Mouse (Mus musculus): ENCODE results near the gene Ssbp2.

Gene Ssbp2

DNA sequence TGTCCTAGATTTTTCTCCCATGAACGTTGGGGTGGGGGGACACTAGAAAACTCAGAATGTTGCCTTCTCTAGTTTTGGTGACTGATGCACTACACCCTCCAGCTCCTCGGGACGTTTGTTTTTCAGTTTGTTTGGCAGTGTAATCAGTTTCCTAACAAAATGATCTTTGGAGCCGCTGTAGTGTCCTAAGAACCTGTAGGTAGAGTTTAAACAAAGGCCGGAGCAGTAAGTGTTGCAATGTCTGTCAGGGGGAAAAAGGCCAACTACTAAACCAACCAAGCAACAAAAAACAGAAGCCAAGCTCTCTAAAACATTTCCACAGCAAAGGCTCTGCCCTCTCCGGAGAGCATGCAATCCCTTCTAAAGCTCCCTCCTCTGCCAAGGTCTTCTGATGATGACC is 280.8 kb downstream of the Ssbp2 start:
- DNase-seq, result no peak

DNA sequence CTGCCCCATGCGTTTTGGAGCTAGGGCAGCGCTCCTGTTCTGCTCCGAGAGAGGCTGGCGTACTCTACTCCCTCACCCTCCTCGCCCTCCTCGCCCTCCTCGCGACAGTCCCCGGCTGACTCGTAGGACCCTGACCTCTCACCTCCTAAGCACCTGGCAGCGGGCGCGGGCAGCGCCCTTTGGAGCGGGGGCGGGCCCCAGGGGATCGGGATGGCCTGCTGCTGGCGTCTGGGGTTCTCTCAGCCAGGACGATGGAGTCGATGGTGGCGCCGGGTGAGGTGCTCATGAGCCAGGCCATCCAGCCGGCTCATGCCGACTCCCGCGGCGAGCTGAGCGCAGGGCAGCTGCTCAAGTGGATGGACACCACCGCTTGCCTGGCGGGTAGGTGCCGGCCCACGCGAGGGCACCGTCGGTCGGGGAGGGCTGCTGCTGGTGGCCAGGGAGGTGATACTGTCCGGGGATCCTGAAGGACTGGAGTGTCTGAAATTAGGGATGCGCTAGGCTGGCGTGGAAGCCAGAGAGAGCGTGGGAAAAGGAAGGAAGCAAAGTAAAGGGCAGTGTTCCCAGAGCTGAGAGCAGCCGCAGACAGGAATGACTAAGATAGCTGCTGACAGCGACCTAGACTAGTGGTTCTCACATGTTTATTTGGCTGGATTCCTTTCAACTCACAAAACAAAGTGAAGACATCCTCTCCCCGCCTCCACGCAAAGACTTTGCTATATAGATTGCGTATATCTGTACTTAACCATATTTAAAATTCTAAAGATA is 281.4 kb downstream of the Ssbp2 start, which contains the start of gene Acot12:
TSS of gene Acot12 (plus strand) at position 233 of the 768 bp plus-strand sequence.
- DNase-seq, result no peak

DNA sequence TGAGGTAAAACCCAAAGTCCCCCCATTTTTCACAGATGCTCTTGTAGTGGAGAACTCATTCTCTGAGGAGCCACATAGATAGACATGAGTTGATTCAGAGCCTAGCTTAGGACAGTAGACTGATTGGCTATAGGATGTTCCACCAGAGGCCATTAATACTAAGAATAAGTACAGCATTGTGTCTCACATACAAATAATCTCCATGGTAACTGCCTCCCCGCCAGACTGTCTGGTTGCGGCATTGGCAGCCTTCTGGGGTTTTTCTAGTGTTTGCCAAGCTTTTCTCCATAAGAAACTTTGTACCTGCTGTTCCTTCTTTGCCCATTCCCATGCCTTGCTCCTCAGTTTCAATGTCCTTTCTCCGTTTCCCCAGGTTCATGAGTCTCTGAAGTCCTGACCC is 283.1 kb downstream of the Ssbp2 start:
- no peak for DNase-seq

DNA sequence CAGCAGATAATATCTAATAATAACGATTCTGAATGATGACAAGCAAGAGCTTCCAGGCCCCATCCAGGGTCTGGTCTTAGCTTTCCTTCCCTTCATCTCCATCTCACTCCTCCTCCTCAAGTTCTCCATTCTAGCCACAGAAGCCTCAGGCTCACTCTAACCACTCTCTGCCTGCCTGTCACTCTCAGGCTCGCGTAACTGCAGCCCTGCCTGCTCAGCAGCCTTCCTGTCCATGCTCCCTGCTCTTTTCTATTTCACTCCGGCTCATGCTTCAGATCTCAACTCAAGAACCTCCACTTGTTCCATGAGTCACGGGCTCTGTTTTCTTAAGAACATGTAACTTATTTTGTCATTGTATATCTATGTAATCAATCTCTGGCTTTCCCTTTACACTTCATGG is 286.4 kb downstream of the Ssbp2 start:
- no peak for DNase-seq

DNA sequence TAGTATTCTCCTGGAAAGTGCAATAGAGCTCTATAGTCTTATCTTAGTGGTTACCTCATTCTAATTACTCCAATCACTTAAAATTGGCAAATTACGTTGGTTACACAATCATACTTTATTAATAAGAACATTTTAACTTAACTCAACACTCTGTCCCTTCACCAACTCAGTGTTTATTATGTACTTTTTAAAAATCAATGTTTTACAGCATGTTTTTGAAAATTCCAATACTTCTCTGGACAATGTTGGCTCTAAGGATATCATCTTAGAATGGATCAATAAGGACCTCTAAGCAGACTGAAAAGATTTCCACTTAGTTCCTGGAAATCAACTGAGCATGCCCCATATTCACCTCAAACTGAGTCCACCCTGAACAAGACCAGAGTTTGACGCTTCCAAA is 288.3 kb downstream of the Ssbp2 start:
- DNase-seq, result no peak

DNA sequence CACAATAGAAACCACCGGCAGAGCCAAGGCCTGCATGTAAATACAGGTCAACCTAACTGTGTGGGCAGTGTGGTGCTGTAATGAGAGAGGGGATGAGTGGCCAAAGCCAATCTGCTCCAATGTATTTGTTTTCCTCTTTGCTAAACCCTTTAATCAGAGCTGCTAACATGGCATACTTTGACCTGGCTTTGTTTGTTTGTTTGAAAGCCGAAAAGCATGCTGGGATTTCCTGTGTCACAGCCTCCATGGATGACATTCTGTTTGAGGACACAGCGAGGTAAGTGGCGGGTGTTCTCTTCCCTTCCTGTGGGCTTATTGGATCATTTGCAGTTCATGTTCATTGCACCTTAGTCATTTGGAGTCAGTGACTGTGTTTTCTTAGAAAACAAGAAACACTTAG is 289.9 kb downstream of the Ssbp2 start:
- DNase-seq, result no peak

Data from thymus, postnatal 36 days (tissue).